Mouse (Mus musculus) right cerebral cortex, postnatal 14 days (tissue): Measurements from ENCODE around the gene Aak1.

ENCODE experiments used
- DNase-seq: peaks from one replicate; pipeline ENCODE4 v3.0.0; 2022

Gene Aak1

GRCm38 (mm10) chr6:86899053-86899452 lies 49.7 kb downstream of the Aak1 start:
- DNase-seq: no peak

- no peak for DNase-seq
Observed at GRCm38 (mm10) chr6:86899965-86900364, 50.6 kb downstream of the Aak1 start.

GRCm38 (mm10) chr6:86900546-86900945 lies 51.2 kb downstream of the Aak1 start:
- DNase-seq: no peak

- no peak for DNase-seq
Observed at GRCm38 (mm10) chr6:86905500-86905899, 56.2 kb downstream of the Aak1 start.

- no peak for DNase-seq
Observed at GRCm38 (mm10) chr6:86907191-86907590, 57.9 kb downstream of the Aak1 start.

- no peak for DNase-seq
Observed at GRCm38 (mm10) chr6:86908561-86909150, 59.3 kb downstream of the Aak1 start.

- DNase-seq: no peak
Observed at GRCm38 (mm10) chr6:86909881-86910280, 60.6 kb downstream of the Aak1 start.

GRCm38 (mm10) chr6:86916157-86916820 lies 67.0 kb downstream of the Aak1 start:
- DNase-seq: no peak

GRCm38 (mm10) chr6:86917231-86917630 lies 67.9 kb downstream of the Aak1 start:
- peak; percentile 56 for DNase-seq

GRCm38 (mm10) chr6:86918058-86918835 lies 68.9 kb downstream of the Aak1 start:
- DNase-seq: peak; percentile 13

- DNase-seq: peak; percentile 15
Observed at GRCm38 (mm10) chr6:86921880-86922279, 72.6 kb downstream of the Aak1 start.

- DNase-seq: no peak
Observed at GRCm38 (mm10) chr6:86924746-86925145, 75.4 kb downstream of the Aak1 start.

- peak; percentile 14 for DNase-seq
Observed at GRCm38 (mm10) chr6:86934541-86934940, 85.2 kb downstream of the Aak1 start.

- DNase-seq: no peak
Observed at GRCm38 (mm10) chr6:86939797-86940196, 90.5 kb downstream of the Aak1 start.

- no peak for DNase-seq
Observed at GRCm38 (mm10) chr6:86940966-86941365, 91.6 kb downstream of the Aak1 start.

GRCm38 (mm10) chr6:86947100-86947499 lies 97.8 kb downstream of the Aak1 start:
- DNase-seq: no peak

- DNase-seq: no peak
Observed at GRCm38 (mm10) chr6:86948746-86949145, 99.4 kb downstream of the Aak1 start.

GRCm38 (mm10) chr6:86950141-86950540 lies 100.8 kb downstream of the Aak1 start:
- no peak for DNase-seq

GRCm38 (mm10) chr6:86950733-86951255 lies 101.5 kb downstream of the Aak1 start:
- no peak for DNase-seq

- DNase-seq: no peak
Observed at GRCm38 (mm10) chr6:86955741-86956140, 106.4 kb downstream of the Aak1 start.

- DNase-seq: no peak
Observed at GRCm38 (mm10) chr6:86956206-86956605, 106.9 kb downstream of the Aak1 start.

GRCm38 (mm10) chr6:86959006-86959405 lies 109.7 kb downstream of the Aak1 start:
- DNase-seq: no peak

GRCm38 (mm10) chr6:86963987-86964685 lies 114.8 kb downstream of the Aak1 start:
- DNase-seq: no peak
